Comparison of ENCODE assay signal across 8 mouse cellular contexts in the genomic region with DNA sequence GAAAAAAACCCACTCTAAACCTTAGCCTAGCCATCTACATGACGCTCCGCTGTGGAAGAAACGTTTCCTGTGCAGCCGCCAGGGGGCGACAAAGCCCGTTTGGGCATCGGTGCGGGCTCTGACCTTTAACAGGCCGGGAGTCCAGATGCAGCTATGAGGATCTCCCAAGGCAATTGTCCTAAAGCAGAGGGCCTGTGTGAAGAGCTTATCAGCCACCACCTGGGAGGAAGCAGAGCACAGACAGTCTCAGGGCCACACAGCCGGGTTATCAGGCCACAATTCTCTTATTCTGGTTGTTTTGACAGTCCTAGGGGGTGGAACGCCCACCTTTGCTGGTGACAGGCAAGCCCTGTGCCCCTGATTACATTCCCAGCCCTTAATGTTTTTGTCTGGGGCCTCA. TPM values are rescaled to one million over a fixed set of nuclear protein-coding genes. Genes with fewer than 3 reads are reported as not detected.
A peak's percentile ranks its signal among the peaks of the same experiment; 100 is the strongest.
DNase-seq lines count a peak whose midpoint lies in the region; ATAC-seq lines count a peak whose summit lies in the region.

No protein-coding gene starts in this region.

- no peak overlapping the region for H3K4me2 ChIP-seq in forebrain, embryonic 16.5 days (ENCODE audit: low read length)
- H3K4me2 ChIP-seq in lung, embryonic 16.5 days (ENCODE audit: low read depth, low read length) = no peak overlapping the region

- H3K27me3 ChIP-seq in forebrain, embryonic 16.5 days (replicated peaks; ENCODE audit: control insufficient read depth, insufficient read depth, low read length) = peaks cover 14% of the 10 kb centered on the region
- H3K27me3 ChIP-seq in lung, embryonic 16.5 days (ENCODE audit: control insufficient read depth, insufficient read depth, low read depth, low read length) = peaks cover 10% of the 10 kb centered on the region

- ATAC-seq in forebrain, embryonic 16.5 days = peak; percentile 61
- peak; percentile 76 for ATAC-seq in lung, embryonic 16.5 days (ENCODE audit: low read depth)

- DNase-seq in ES-CJ7 (ENCODE audit: low read depth, low spot score) = peak; percentile 89
- DNase-seq in cerebellum, adult 11 months = peak; percentile 86
- peak; percentile 95 for DNase-seq in heart, postnatal 4 days
- DNase-seq in layer of hippocampus, adult 9-10 months (ENCODE audit: low spot score) = peak; percentile 63
- peak; percentile 76 for DNase-seq in ovary, postnatal 10 days (ENCODE audit: low spot score)
- peak; percentile 84 for DNase-seq in thymus, postnatal 0 days (ENCODE audit: low spot score)

- H3K4me1 ChIP-seq in forebrain, embryonic 16.5 days (replicated peaks; ENCODE audit: control insufficient read depth, insufficient read depth, low read length) = no peaks in the 10 kb centered on the region
- no peaks in the 10 kb centered on the region for H3K4me1 ChIP-seq in lung, embryonic 16.5 days (replicated peaks; ENCODE audit: control insufficient read depth, insufficient read depth, low read length)

- H3K27ac ChIP-seq in forebrain, embryonic 16.5 days (ENCODE audit: low read length) = no peak overlapping the region
- no peak overlapping the region for H3K27ac ChIP-seq in lung, embryonic 16.5 days (ENCODE audit: low read length)

- H3K9ac ChIP-seq in forebrain, embryonic 16.5 days (replicated peaks; ENCODE audit: low read depth, low read length) = no peak overlapping the region
- H3K9ac ChIP-seq in lung, embryonic 16.5 days (ENCODE audit: low read length) = no peak overlapping the region

- no peaks in the 10 kb centered on the region for H3K9me3 ChIP-seq in forebrain, embryonic 16.5 days (ENCODE audit: control insufficient read depth, low read length)
- H3K9me3 ChIP-seq in lung, embryonic 16.5 days (ENCODE audit: control insufficient read depth, low read length) = no peaks in the 10 kb centered on the region

- no peak overlapping the region for H3K4me3 ChIP-seq in forebrain, embryonic 16.5 days (replicated peaks; ENCODE audit: low read length)
- no peak overlapping the region for H3K4me3 ChIP-seq in lung, embryonic 16.5 days (ENCODE audit: low read length)

- 9% methylated on average over 11 of the region's 11 CpGs for WGBS in forebrain, embryonic 16.5 days
- WGBS in lung, embryonic 16.5 days = 6% methylated on average over 11 of the region's 11 CpGs

- H3K36me3 ChIP-seq in forebrain, embryonic 16.5 days (ENCODE audit: control insufficient read depth, insufficient read depth) = no peaks in the 10 kb centered on the region
- no peaks in the 10 kb centered on the region for H3K36me3 ChIP-seq in lung, embryonic 16.5 days (ENCODE audit: control insufficient read depth, insufficient read depth, low read length)

RNA-seq across cellular contexts. Expression of a gene that starts 1.3 kb away (rescaled TPM):
- 1.8 and 2.9 TPM in 2 replicates for polyA plus RNA-seq in forebrain, embryonic 16.5 days (2015; fragmentation: Nextera tagmentation; extraction: Ambion mirVana)
- not detected for total RNA-seq in heart, postnatal 4 days (2021)
- 50.0 and 53.2 TPM in 2 replicates for polyA plus RNA-seq in lung, embryonic 16.5 days (2015; fragmentation: Nextera tagmentation; extraction: Ambion mirVana)
- polyA plus RNA-seq in thymus, postnatal 0 days (2015; fragmentation: Nextera tagmentation; extraction: Ambion mirVana) = 20.2 and 21.0 TPM in 2 replicates

RNA-seq across cellular contexts. Expression of a gene that starts 7.1 kb away (rescaled TPM):
- 86.2 and 88.7 TPM in 2 replicates for polyA plus RNA-seq in forebrain, embryonic 16.5 days (2015; fragmentation: Nextera tagmentation; extraction: Ambion mirVana)
- 10 to 100 TPM; 63.4 to 65.0 TPM for total RNA-seq in heart, postnatal 4 days (2021)
- polyA plus RNA-seq in lung, embryonic 16.5 days (2015; fragmentation: Nextera tagmentation; extraction: Ambion mirVana) = 178 and 186 TPM in 2 replicates
- 161 and 167 TPM in 2 replicates for polyA plus RNA-seq in thymus, postnatal 0 days (2015; fragmentation: Nextera tagmentation; extraction: Ambion mirVana)

RNA-seq across cellular contexts. Expression of a gene that starts 22.2 kb away (rescaled TPM):
- 85.1 and 97.7 TPM in 2 replicates for polyA plus RNA-seq in forebrain, embryonic 16.5 days (2015; fragmentation: Nextera tagmentation; extraction: Ambion mirVana)
- 10 to 100 TPM; 49.5 to 54.6 TPM for total RNA-seq in heart, postnatal 4 days (2021)
- polyA plus RNA-seq in lung, embryonic 16.5 days (2015; fragmentation: Nextera tagmentation; extraction: Ambion mirVana) = 57.7 TPM in 2 replicates
- polyA plus RNA-seq in thymus, postnatal 0 days (2015; fragmentation: Nextera tagmentation; extraction: Ambion mirVana) = 216 and 234 TPM in 2 replicates

RNA-seq across cellular contexts. Expression of a gene that starts 25.6 kb away (rescaled TPM):
- polyA plus RNA-seq in forebrain, embryonic 16.5 days (2015; fragmentation: Nextera tagmentation; extraction: Ambion mirVana) = 18.3 and 20.1 TPM in 2 replicates
- 10 to 100 TPM; 18.5 to 21.0 TPM for total RNA-seq in heart, postnatal 4 days (2021)
- polyA plus RNA-seq in lung, embryonic 16.5 days (2015; fragmentation: Nextera tagmentation; extraction: Ambion mirVana) = 15.8 and 16.7 TPM in 2 replicates
- 17.9 and 25.1 TPM in 2 replicates for polyA plus RNA-seq in thymus, postnatal 0 days (2015; fragmentation: Nextera tagmentation; extraction: Ambion mirVana)

RNA-seq across cellular contexts. Expression of a gene that starts 48.3 kb away (rescaled TPM):
- 47.6 and 51.8 TPM in 2 replicates for polyA plus RNA-seq in forebrain, embryonic 16.5 days (2015; fragmentation: Nextera tagmentation; extraction: Ambion mirVana)
- total RNA-seq in heart, postnatal 4 days (2021) = 10 to 100 TPM; 53.1 to 59.1 TPM
- 39.9 and 42.3 TPM in 2 replicates for polyA plus RNA-seq in lung, embryonic 16.5 days (2015; fragmentation: Nextera tagmentation; extraction: Ambion mirVana)
- 49.2 and 56.2 TPM in 2 replicates for polyA plus RNA-seq in thymus, postnatal 0 days (2015; fragmentation: Nextera tagmentation; extraction: Ambion mirVana)
